Mouse (Mus musculus) mouse trophoblast stem cell (cell line): Measurements from ENCODE around the gene Sap30bp.

Experiments
- in situ Hi-C, 2 experiments: fragments of 300-500 bp; cut with MseI, MboI; formaldehyde crosslinking; loops; 2 replicates in 1 of 2; 3 replicates in 1 of 2; pipeline ENCODE4 v1.15.1; 2025

The Sap30bp gene

DNA sequence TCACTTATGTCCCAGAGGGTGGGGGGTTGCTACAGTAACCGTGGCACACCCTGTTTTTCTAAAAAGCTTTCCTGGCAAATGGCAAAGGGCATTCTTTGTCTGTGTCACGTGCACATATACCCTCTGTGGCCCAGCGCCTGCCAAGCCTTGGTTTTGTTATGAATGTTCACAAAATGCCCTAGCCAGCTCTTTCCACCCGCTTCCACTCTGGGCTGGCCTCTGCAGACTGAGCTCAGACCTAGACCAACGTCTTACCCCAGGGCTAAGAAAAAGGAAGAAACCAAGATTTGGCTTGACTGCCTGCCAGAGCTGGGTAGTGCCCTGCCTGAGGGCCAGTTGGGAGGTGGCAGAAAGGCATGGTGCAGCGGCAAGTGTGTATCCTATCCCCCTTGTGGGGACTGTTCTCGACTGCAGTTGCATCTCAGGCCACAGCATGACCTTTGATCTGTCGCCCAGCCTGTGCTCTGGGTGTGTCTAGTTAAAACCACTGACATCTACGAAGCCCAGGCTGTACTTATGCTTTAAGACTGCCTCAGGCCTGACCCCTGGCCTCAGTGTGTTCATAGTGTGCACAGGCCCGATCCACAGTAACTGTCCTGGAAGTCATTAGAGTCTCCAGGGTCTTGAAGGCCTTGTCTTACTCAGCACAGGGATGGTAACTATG is 22.2 kb downstream of the Sap30bp start:
- in situ Hi-C loops = no loop called here

DNA sequence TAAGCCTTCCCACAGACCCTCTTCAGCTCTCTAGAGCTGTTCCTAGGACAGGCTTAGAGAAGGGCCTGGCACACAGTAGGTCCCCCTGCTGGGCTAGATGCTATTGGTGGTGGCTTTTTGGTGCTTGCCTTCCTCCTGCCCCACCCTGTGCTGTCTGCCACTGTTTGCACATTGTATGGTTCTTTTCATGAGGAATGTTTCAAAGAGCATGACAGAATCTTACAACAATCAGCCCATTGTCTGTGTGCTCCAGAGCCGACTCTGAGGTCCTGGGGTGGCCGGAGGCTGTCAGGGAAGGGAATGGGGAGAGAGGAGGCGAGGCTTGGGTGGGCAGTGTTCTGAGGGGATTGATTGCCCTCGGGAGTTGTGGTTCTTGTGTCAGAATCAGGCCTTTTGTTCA is 23.4 kb downstream of the Sap30bp start:
- in situ Hi-C loops = no loop called here

DNA sequence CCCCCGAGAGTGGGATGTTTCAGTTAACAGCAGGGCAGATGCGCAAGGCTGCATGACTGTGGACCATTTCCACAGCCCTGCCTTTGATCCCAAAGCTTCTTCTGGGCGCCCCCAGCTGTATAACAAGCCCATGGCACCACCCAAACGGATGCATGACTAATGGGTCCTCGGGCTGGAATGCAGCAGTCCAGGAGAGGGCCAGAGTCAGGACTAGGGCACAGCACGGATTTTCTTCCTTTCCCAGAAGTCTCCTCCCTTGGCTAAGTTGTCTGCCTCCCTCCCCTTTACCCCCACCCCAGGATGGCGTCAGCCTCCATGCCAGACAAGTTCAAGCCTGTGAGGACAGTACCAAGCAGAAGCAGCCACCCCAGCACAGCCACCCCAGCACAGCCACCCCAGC is 24.9 kb downstream of the Sap30bp start:
- in situ Hi-C loops = no loop called here

DNA sequence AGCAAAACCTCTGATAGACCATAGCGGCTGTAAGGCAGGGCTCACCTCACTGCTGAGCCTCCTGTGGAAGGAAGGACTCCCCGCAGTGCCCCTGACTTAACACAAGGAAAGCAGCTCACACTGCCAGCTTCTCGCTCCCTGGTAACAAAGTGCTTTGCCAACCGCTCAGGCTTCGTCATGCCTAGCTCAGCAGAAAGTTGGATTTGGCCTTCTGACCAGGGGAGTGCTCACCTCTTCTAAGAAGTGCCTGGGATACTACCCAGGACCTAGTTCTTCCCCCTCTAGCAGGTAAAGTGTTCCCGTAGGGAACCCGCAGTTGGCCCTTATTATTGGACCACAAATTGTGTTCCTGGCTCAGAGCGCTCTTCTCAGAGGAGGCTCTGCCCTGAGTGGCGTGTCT is 25.9 kb downstream of the Sap30bp start:
- in situ Hi-C loops = no loop called here

DNA sequence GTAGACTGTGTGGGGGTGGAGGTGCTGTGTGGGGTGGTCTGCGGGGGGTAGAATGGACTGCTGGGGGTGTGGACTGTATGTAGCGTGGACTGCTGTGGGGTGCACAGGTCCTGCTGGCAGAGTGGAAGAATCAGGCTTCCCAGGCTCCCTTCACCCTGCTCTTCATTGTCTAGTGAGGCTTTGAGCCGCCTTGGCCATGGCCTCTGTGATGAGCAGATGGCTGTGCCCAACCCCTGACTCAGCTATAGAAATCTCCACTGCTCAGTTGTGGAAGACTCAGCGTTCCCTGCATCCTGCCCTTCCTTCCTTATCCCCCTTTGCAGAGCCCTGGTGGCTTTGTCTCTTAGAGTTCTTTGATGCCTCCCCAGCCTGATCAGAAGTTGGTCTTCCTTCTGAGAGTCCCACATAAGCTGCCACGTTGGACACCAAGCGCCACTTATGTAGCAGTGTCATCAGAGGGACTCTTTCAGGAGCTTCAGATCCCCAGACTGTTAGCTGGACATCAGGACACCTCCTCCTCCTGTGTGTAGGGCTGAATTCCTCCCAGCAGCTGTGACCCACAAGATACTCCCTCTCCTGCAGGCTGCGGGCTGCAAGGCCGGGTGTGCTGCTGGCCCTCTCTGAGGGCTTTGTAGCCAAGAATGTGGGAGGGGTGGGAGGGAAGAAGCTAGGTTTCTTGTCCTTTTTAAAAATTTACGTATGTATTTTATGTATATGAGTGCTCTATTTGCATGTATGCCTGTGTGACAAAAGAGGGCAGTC is 29.8 kb downstream of the Sap30bp start:
- in situ Hi-C loops = no loop called here

DNA sequence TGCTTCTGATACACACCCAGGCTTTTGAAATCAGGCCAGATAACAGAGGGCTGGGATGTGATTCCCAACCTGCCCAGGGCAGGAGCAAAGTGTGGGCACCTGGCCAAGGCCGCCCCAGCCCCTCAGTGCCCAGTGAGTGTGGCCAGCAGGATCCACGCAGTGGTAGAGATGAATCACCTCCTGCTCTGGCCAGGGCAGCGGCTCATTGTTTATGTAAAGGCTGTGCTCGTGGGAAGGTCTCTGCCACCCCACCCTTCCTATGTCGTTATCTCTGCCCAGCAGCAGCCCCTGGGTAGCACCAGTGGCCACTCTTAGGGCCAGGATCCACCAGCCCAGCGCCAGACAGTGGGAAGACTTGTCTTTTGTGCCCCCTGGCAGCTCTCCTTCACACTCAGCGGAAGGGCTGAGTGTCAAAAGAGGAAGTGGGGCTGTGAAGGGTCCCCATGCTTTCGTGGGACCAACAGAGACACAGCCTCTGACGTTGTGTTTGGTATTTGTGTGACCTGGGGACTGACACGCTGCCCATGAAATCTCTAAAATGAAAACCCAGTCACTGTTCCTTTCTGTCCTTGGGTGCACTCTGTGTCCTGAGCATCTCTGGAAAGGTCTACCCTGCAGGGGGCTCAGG is 32.0 kb downstream of the Sap30bp start:
- in situ Hi-C loops = no loop called here

DNA sequence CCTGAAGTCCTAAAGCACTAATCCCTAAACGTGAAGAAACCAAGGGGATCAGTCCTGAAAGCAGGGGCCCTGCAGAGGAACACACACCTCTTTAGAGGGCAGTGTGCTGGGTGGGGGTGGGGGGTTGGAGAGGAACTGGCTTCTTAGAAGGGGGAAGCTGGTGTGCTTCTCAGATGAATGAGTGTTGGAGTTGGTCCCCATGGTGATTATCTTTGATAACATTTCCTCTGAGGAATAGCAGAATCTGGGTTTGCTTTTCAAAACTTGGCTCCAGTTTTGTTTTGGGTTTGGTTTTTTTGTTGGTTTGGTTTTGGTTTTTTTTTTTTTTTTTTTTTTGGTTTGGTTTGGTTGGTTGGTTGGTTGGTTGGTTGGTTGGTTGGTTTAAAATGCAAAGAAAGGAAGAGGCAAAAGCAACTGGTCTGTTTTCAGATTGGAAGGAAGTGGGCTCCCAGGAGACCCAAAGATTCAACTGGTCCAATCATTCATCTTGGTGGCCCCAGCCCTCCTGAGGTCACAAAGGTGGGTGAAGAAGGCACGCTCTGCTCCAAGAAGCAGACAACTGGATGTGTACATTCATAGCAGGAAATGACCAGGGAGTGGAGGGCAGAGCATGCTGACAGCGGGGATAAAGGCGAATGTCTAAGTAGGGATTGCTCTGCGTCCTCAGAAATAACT is 35.8 kb downstream of the Sap30bp start:
- in situ Hi-C loops = no loop called here

DNA sequence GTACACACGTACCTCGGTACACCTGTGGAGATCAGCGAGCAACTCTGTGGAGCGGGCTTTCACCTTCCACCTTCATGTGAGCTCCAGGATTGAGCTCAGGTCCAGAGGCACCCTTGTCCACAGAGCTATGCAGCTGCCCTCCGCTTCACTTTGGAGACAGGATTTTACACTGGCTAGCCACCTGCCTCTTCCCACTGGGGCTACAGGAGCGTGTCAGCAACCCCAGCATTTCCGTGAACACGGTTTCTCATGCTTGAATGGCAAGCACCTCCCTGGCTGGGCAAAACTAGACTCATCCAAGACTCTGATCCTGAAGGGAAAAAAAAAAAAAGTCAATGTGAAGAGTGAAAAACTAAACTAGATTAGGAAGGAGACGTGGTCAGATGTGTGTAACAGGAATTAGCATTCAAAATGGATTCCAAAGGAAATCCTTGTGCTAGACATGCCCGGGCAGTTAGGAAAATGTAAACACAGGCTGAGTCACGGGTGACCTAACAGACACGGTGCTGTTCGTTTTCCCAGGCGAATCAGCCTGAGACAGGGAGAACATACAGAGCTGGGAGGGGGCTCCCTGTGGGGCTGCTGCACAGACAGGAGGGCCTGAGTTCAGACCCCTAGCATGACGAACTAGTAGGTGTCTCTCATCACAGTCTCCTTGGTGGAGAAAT is 37.1 kb downstream of the Sap30bp start:
- in situ Hi-C loops = no loop called here

DNA sequence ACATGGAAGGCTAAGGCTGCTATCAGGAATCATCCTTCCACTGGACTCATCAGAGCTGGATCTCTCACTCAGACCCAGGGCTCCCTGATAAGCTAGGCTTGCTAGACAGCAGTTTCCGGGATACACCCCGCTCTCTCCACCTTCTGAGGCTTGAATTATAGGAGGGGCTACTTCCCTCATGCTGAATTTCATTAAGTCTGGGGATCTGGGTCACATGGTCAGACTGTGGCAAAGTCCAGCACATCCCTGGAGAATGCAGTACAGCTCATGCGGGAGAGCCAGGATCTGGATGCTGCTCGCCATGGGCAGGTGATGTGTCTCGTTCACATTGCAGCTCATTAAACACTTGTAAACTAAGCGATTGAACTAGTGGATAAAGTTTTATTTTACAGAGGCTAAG is 37.9 kb downstream of the Sap30bp start:
- in situ Hi-C loops = no loop called here

DNA sequence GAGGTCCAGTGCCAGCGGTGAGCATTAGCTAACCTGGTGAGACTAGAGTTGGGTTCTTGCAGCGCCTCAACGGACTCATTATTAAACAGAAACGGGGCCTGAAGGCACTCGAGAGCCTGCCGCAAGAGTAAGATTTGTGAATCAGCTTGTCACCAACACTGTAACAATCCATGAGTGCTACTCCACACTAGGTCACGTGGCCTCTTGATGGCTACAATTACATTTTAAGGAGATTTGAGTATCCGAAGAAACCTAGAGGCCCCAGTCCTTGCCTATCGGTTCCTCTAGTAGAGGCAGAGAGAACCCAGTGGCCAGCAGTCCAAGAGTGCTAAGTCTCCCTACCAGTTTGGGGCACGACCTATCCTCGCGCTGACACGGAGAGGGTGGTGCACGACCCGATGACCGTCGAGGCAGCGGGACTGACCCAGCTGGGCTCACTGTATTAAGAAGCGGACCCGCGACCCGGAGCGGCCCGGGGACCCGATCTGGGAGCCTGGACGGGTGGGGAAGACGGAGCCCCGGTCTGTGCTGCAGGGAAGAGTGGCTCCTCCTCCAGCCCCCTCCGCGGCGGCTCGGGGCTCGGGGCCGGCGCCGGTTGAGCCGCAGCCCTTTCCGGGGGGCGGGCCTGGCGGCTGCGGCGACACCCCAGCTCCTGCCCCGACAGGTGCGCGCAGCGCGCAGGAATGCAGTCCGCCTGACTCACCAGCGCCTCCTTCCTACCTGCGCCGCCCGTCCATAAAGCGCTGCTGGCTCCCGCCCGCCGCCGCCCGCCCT is 41.4 kb downstream of the Sap30bp start, which contains the start of gene Itgb4:
Itgb4 (plus strand) TSS at position 401 of the 774 bp plus-strand sequence.
- in situ Hi-C loops = no loop called here

DNA sequence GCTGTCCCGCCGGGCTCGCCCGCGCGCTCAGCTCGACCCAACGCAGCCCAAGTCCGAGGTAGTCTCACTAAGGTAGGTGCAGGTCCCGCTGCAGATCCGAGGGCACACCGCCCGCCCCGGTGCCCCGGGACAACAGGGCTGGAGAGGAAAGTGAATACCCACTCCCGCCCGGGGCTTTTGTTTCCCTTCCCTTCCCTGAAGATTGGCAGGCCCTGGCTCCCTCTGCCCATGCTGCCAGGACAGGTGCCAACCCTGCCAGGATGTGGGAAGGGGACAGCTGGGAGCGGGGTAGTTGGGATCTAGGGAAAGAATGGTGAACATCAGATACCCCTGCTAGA is 42.0 kb downstream of the Sap30bp start:
- in situ Hi-C loops = no loop called here

DNA sequence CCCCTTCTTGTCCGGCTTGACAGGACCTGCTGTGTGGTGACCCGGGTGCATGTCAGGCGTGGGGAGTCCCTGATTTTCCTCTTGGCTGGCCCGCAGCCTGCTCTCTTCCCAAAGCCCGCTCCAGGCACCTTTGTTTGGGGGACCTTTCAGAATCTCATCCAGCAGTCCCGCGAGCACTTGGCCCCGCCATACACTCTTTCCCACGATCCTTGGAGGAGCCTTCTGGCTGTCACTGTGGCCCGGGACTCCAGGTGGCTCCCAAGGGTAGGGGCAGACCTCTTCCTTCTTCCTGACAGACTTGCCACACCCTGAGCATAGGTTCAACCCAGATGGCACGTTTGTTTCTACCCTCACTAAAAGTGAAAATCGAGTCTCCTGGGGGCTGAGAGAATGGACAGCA is 42.5 kb downstream of the Sap30bp start:
- in situ Hi-C loops = no loop called here

DNA sequence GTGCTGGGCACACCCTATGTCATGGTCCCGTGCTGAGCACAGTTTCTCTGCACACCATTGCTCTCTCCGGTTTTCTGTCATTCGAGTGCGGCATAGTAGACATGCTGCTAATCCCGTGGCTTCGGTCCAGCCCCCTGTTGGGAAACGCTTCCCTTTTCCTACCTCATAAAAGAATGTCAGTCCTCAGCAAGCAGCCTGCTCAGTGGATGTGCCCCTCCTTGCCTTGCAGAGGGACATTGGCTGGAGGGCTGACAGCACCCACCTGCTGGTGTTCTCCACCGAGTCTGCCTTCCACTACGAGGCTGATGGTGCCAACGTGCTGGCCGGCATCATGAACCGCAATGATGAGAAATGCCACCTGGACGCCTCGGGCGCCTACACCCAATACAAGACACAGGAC is 49.4 kb downstream of the Sap30bp start:
- in situ Hi-C loops = no loop called here

DNA sequence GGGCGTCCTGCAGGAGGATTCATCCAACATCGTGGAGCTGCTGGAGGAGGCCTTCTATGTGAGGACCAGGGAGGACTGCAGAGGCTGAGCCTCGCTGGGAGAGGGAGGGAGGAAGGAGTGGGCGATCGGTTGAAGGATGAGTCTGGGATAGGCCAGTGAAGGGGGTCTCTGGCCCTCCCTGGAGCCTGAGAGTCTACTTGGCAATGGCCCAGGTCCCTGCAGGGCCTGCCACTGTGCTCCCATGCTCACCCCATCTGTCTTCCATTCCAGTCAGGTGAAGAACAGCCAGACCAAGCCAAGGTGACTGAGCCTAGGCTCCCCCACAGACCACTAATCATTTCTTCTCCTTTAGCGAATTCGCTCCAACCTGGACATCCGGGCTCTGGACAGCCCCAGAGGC is 50.2 kb downstream of the Sap30bp start:
- in situ Hi-C loops = no loop called here

DNA sequence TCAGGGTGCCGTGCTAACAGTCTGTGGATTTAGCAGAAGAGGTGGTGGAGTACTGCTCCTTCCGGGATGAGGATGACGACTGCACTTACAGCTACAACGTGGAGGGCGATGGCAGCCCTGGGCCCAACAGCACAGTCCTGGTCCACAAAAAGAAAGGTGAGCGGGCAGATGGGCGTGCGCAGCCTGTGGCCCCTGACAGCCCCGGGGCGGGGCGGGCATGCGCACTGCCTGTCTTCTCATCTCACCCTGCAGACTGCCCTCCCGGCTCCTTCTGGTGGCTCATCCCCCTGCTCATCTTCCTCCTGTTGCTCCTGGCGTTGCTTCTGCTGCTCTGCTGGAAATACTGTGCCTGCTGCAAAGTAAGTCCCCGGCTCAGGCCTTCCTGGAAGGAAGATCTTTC is 56.6 kb downstream of the Sap30bp start:
- in situ Hi-C loops = no loop called here

DNA sequence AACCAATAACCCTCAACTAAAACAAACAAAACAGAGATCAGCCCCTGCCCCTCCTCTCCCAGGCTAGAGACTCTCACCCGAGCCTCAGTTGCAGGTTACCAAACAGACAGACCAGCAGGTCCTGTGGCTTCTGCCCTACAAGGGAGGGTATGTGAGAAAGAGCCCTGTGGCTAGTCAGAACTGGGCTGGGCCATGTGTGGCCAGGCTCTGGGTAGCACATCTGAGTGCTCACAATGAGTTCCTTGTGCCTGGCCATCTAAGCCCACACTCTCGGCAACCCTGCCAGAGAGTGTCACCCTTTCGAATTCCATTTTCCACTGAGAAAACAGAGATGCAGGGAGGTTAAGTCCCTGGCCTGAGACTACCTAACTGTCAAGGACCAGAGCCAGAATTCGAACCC is 59.0 kb downstream of the Sap30bp start:
- in situ Hi-C loops = no loop called here

DNA sequence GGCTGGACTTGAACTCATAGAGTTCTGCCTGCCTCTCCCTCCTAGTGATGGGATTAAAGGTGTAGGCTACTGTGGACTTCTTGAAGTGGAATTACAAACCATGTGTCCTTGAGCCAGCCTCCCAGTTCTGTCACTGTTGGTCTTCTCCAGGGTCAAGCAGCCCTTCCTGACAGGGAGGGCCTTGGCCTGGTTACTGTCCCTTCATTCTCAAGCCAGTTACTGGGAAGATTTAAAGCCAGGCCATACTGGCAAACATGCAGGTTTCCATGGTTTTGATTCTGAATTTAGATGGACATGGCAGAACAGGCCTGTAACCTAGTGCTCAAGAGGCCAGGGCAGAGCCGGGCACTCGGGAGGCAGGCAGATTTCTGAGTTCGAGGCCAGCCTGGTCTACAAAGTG is 62.2 kb downstream of the Sap30bp start:
- in situ Hi-C loops = loop anchor here (5.0 kb wide), 2 partner anchors 53 to 58 kb away; no protein-coding TSS in a partner anchor

DNA sequence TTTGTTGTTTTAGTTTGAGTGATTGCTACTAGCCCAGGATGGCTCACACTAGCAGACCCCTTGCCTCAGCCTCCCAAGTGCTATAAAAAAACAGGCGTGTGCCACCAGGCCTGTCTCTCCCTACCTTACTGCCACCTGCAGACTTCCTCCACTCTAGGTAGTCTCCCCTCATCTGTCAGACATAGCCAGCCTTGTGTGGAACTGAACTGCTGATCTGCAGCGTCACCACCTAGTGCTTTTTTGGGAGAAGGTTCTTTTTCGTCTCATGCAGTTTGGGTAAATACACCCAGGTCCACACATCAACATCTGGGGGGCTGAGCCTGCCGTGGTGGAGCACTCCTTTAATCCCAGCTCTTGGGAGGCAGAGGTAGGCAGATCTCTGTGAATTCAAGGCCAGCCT is 64.0 kb downstream of the Sap30bp start:
- in situ Hi-C loops = loop anchor here (5.0 kb wide), 2 partner anchors 55 to 60 kb away; no protein-coding TSS in a partner anchor

DNA sequence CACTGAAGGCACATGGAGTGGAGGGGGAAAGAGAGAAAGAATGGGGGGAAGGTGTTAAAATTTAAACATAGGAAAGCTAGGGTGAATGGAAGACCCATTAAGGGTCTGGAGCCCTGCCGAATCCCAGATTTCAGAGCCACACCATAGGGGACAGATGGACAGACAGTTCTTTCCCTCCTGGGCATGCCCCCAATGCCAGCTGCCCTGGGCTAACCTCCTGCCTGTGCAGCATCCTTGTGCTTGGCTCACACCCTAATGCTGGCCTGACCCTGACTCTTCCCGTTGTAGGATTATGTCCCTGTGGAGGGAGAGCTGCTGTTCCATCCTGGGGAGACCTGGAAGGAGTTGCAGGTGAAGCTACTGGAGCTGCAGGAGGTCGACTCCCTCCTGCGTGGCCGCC is 64.6 kb downstream of the Sap30bp start:
- in situ Hi-C loops = loop anchor here (5.0 kb wide), 2 partner anchors 55 to 60 kb away; no protein-coding TSS in a partner anchor

DNA sequence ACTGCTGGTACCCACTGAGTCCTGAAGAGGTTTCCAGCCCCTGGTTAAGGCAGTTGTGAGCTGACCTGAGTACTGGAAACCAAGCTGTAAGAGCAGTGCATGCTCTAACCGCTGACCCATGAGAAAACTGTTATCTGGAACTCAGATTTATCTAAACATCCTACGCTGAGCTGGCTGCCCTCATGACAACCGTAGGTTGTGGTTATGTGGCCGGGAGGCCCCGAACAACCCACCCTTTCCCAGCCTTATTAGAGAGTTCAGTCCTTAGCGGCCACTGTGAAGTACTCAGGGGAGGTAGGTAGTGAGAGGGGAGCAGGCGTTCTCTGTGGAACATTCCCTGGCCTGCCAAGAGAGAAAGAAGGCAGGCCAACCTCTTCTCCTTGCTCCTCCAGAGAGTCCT is 65.9 kb downstream of the Sap30bp start:
- in situ Hi-C loops = loop anchor here (5.0 kb wide), 2 partner anchors 57 to 62 kb away; no protein-coding TSS in a partner anchor
